ENCODE assay signal across 14 mouse cellular contexts in genomic region chr4:107333514-107333913, GRCm38 (mm10). TPM values are rescaled to one million over a fixed set of nuclear protein-coding genes. Genes with fewer than 3 reads are reported as not detected.
DNase-seq lines count a peak whose midpoint lies in the region; TF ChIP-seq lines count a peak whose summit lies in the region.
"Had no signal": no experiment of that assay in that cellular context is flagged by ENCODE, and none has a peak within 500 bp of the region (broad histone marks: within the 10 kb centered on the region; RNA-seq: fewer than 3 reads in every experiment).

No protein-coding gene starts in this region.

- DNase-seq in layer of hippocampus, adult 2 months (ENCODE audit: low spot score in 2 of 2), result no peak
- no peak for DNase-seq in layer of hippocampus, postnatal 14 days (ENCODE audit: low spot score in 2 of 2)
- DNase-seq in A20 (ENCODE audit: low read depth, low spot score), result peak; percentile 27
- peak; percentile 7 for DNase-seq in ES-E14 (ENCODE audit: low read depth, low spot score)
- no peak for DNase-seq in adrenal gland, postnatal 25 days
- DNase-seq in heart, adult 8-10 months (ENCODE audit: low spot score), result no peak
- DNase-seq: forebrain, postnatal 0 days; heart, adult 11 months; lung, postnatal 4 days had no signal

- no peaks in the 10 kb centered on the region for H3K27me3 ChIP-seq in small intestine, adult 2 months (ENCODE audit: control insufficient read depth, insufficient read depth, low read length)

- H3K4me3 ChIP-seq in layer of hippocampus, adult 2 months, result no peak overlapping the region
- no peak overlapping the region for H3K4me3 ChIP-seq in ES-E14 (ENCODE audit: insufficient read depth in 1 of 2, low read depth in 1 of 2, low read length in 2 of 2, poor library complexity in 1 of 2, severe bottlenecking in 1 of 2)
- no peak overlapping the region for H3K4me3 ChIP-seq in small intestine, adult 2 months (ENCODE audit: low read depth, low read length)

- TF ChIP-seq CTCF in layer of hippocampus, adult 2 months (conservative IDR thresholded peaks at IDR 0.05), result peak; percentile 58
- peak; percentile 33; the same call in 1 of the 2 replicates for TF ChIP-seq CTCF in small intestine, adult 2 months (IDR thresholded peaks at IDR 0.05; ENCODE audit: extremely low read depth, insufficient read length, insufficient replicate concordance, low read depth, low read length)

- H3K27ac ChIP-seq in layer of hippocampus, adult 2 months, result no peak overlapping the region
- no peak overlapping the region for H3K27ac ChIP-seq in ES-E14 (ENCODE audit: insufficient read depth, low read depth, low read length, poor library complexity, severe bottlenecking)
- no peak overlapping the region for H3K27ac ChIP-seq in small intestine, adult 2 months (ENCODE audit: insufficient read depth, low read depth, low read length)

- H3K4me1 ChIP-seq in ES-E14 (ENCODE audit: control insufficient read depth in 2 of 2, insufficient read depth in 2 of 2, low read length in 2 of 2, poor library complexity in 1 of 2), result no peaks in the 10 kb centered on the region
- peaks cover 17% of the 10 kb centered on the region; the same call in 1 of the 2 replicates for H3K4me1 ChIP-seq in small intestine, adult 2 months (ENCODE audit: control insufficient read depth, insufficient read depth, insufficient read length, low read length)

- TF ChIP-seq POLR2A in small intestine, adult 2 months (IDR thresholded peaks at IDR 0.05; ENCODE audit: low read depth, low read length), result no peak

- no peak overlapping the region for H3K9ac ChIP-seq in ES-E14 (ENCODE audit: insufficient read depth, low read depth, low read length, poor library complexity, severe bottlenecking)
- H3K9ac ChIP-seq: forebrain, postnatal 0 days had no signal

- WGBS in small intestine, adult 2 months, result 94% methylated on average over 4 of the region's 4 CpGs

- in situ Hi-C loops in ES-E14 (cut with MboI; ENCODE audit: low sequenced_read_pairs in 2 of 2, unreplicated experiment in 2 of 2), result no loop called here

- no peaks in the 10 kb centered on the region for H3K9me3 ChIP-seq in ES-E14 (ENCODE audit: control insufficient read depth, insufficient read depth, low read depth, low read length)

- H3K36me3 ChIP-seq in ES-E14 (ENCODE audit: control insufficient read depth, insufficient read depth, low read length, poor library complexity, severe bottlenecking), result no peaks in the 10 kb centered on the region
- peaks cover 12% of the 10 kb centered on the region for H3K36me3 ChIP-seq in small intestine, adult 2 months (ENCODE audit: control insufficient read depth, insufficient read depth, low read length)

TF ChIP-seq in ES-E14, 5 proteins besides CTCF, POLR2A, EP300 and RAD21:
- TF ChIP-seq ZC3H11A (IDR thresholded peaks at IDR 0.05; ENCODE audit: borderline replicate concordance, low read depth, low read length) (no peak), HCFC1 (IDR thresholded peaks at IDR 0.05; ENCODE audit: borderline replicate concordance, insufficient read depth, low read length) (no peak), CHD2 (IDR thresholded peaks at IDR 0.05; ENCODE audit: low read depth, low read length) (no peak), MAFK (IDR thresholded peaks at IDR 0.05; ENCODE audit: insufficient read depth, low read depth, low read length) (no peak), ZNF384 (IDR thresholded peaks at IDR 0.05; ENCODE audit: low read depth, low read length) (no peak)
TF ChIP-seq in ES-E14: peak in this region for 0.

RNA-seq across cellular contexts. Expression of gene Yipf1, which starts 19.4 kb away (rescaled TPM):
- 10 to 100 TPM; 49.4 to 51.2 TPM for total RNA-seq in layer of hippocampus, adult 2 months (2021)
- total RNA-seq in layer of hippocampus, postnatal 14 days (2021), result 10 to 100 TPM; 49.9 to 53.6 TPM
- total RNA-seq in ES-E14 (2012; rRNA removed), result 31.6 and 34.5 TPM in 2 replicates
- 34.2 and 59.3 TPM in 2 replicates for polyA plus RNA-seq in small intestine, adult 2 months (2012; rRNA removed)
- 85.7 and 117 TPM in 2 replicates for total RNA-seq in adrenal gland, postnatal 25 days (2021)
- 10 to 100 TPM; 16.6 to 20.3 (median 18.0) TPM for total RNA-seq in heart, adult 8-10 months (2022)

RNA-seq across cellular contexts. Expression of gene Dio1, which starts 26.5 kb away (rescaled TPM):
- total RNA-seq in layer of hippocampus, adult 2 months (2021), result not detected
- not detected for total RNA-seq in layer of hippocampus, postnatal 14 days (2021)
- total RNA-seq in ES-E14 (2012; rRNA removed), result not detected in 2 replicates
- 18.6 and 73.4 TPM in 2 replicates for polyA plus RNA-seq in small intestine, adult 2 months (2012; rRNA removed)
- 2.5 TPM in 1 of 2 replicates, not detected in the other for total RNA-seq in adrenal gland, postnatal 25 days (2021)
- total RNA-seq in heart, adult 8-10 months (2022), result not detected
- total RNA-seq: forebrain, postnatal 0 days; left cerebral cortex, postnatal 36 days; monocyte, adult 5-6 weeks had no signal
- polyA plus RNA-seq: embryonic facial prominence, embryonic 14.5 days; forebrain, postnatal 0 days; hindbrain, embryonic 11.5 days had no signal

RNA-seq across cellular contexts. Expression of gene Ndc1, which starts 34.1 kb away (rescaled TPM):
- 10 to 100 TPM; 11.7 to 11.8 TPM for total RNA-seq in layer of hippocampus, adult 2 months (2021)
- 10 to 100 TPM; 15.2 to 15.4 TPM for total RNA-seq in layer of hippocampus, postnatal 14 days (2021)
- 102 and 188 TPM in 2 replicates for total RNA-seq in ES-E14 (2012; rRNA removed)
- 4.8 and 5.6 TPM in 2 replicates for polyA plus RNA-seq in small intestine, adult 2 months (2012; rRNA removed)
- total RNA-seq in adrenal gland, postnatal 25 days (2021), result 12.3 and 14.2 TPM in 2 replicates
- 10 to 100 TPM in 3 of 4 experiments, 1 to 10 TPM in 1; 9.7 to 12.6 (median 10.7) TPM for total RNA-seq in heart, adult 8-10 months (2022)

Comparison
In these comparisons a context has a peak if more than half of its experiments do, and no peak if none do; other contexts are left out.
1. DNase-seq: peak in A20 (single experiment) and ES-E14 (single experiment); none in layer of hippocampus, adult 2 months (0 of 2), layer of hippocampus, postnatal 14 days (0 of 2), adrenal gland, postnatal 25 days (single experiment) and heart, adult 8-10 months (single experiment).